Mouse (Mus musculus): Measurements from ENCODE around the gene Ddx51.

DNA sequence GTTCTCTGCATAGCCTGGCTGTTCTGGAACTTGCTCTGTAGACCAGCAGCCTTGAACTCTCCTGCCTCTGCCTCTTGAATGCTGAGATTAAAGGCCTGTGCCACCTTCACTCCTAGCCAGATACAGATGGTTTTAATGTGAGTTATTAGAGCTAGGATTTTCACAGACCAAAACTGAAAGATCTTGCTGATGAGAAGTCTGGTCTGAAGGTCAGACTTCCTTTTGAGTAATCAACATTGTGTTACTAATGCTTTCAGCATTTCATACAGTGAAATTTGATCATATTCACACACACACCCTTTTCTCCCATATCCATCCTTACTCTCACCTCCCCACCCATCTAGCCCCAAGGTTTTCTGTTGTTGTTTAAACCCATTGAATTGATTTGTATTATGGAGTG lies 6.4 kb downstream of the Ddx51 start:
- TF ChIP-seq CTCF (IDR thresholded peaks at IDR 0.05; ENCODE audit: low read depth) (no peak), EP300 (optimal IDR thresholded peaks at IDR 0.05) (no peak)

All from stomach, postnatal 0 days (tissue).